Mouse (Mus musculus): Measurements from ENCODE around the gene Phldb2. TPM values are rescaled to one million over a fixed set of nuclear protein-coding genes. Genes with fewer than 3 reads are reported as not detected.

Phldb2 gene
- polyA plus RNA-seq, 1 experiment, result 11.4 TPM

DNA sequence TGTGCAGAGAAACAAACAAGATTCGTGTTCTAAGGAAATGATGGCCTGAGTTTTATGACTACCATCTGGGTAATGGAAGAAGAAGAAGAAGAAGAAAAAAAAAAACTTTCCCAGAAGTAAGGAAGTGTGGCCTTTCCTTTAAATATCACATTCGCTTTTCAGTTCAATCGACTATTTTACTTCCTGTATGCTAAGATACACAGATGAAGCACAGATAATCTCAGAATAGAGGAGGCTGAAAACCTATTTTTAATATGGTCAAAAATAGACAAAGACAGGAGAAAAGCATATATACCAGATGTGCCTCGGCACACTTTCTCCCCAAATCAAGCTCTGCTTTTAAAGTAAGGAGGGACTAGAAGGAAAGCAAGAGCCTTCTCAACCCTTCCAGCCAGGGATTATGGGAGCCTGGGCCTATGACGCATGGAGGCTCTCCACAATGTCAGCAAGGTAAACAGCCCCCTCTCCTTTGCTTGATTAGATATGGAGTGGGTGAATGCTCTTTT is 158.2 kb downstream of the Phldb2 start:
- DNase-seq (ENCODE audit: low read depth), result no peak

DNA sequence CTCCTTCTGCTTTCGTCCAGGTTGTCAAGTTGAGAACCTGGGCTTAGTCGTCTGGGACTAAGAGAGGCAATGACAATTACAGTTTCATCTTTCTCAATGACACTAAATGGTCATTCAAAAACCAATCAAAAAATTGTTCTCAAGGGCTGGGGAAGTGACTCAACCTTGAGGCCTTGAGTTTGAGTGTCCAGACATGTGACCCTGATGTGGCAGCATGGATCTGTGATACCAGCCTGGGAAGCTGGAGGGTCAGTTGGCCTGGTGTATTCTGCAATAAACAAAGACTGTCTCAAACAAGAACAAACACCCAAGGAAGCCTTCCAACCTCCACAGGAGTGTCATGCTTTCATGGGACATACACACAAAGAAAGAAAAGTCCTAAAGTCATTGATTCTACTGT is 160.6 kb downstream of the Phldb2 start:
- no peak for DNase-seq (ENCODE audit: low read depth)

DNA sequence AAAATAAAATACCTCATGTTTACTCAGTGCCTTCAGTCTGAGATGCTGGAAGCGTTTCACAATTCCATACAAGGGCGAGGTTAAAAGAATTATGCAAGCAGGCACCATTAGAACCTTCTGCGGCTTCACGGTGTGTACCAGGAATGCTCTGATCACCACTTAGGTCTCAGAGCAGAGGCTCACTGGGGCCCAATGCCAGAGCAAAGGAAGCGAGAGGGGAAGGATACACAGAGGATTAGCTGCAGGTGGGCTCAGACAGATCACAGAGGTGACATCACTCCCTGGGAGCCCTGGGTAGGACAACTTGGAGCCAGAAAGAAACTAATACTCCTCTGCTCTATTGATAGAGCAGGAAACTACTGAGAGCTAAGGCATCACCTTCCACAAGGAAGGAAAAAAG is 162.1 kb downstream of the Phldb2 start:
- no peak for DNase-seq (ENCODE audit: low read depth)

DNA sequence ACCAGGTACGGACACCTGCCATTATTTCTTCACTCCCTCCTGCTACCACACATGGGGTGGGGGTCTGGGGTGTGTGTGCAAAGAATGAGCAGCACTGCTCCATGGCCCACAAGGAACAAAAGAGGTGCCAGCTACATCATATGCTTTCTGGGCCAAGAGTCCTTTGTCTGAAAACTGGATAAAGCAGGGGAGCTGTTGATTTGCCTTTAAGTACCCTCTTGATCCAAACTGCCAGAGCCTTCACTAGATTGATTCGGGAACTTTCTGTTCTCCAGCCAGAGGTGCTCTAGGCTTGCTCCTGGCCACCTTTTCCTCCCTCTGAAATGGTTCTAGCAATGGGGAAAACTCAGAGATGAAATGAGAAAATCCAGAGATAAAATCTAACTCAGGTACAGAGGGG is 164.1 kb downstream of the Phldb2 start:
- DNase-seq (ENCODE audit: low read depth), result no peak

- no peak for DNase-seq (ENCODE audit: low read depth)
These were observed 165.7 kb downstream of the Phldb2 start for GRCm38 (mm10) chr16:45787650-45788049.

GRCm38 (mm10) chr16:45786639-45787038 is 166.8 kb downstream of the Phldb2 start:
- DNase-seq (ENCODE audit: low read depth), result no peak

- DNase-seq (ENCODE audit: low read depth), result no peak
These were observed 173.4 kb downstream of the Phldb2 start for GRCm38 (mm10) chr16:45780001-45780400.

DNA sequence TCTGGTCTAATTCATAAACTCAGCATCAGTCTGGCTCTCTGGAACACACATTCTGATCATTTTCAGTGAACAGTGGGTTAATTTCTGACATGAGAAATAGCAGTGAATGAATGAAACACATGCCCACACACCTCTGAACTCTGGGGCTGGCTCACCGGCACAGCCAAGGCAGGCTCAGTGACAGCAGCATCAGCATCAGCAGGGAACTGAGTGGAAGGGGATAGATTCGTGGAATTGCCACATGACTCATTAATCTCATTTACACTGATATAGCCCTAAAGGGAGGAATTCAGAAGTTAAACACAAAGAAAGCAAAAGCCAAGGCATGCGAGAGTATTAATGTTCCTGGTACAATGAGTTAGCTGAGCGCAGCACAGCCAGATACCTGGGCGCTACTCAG is 178.6 kb downstream of the Phldb2 start:
- no peak for DNase-seq (ENCODE audit: low read depth)

- no peak for DNase-seq (ENCODE audit: low read depth)
These were observed 182.5 kb downstream of the Phldb2 start for GRCm38 (mm10) chr16:45770914-45771313.

DNA sequence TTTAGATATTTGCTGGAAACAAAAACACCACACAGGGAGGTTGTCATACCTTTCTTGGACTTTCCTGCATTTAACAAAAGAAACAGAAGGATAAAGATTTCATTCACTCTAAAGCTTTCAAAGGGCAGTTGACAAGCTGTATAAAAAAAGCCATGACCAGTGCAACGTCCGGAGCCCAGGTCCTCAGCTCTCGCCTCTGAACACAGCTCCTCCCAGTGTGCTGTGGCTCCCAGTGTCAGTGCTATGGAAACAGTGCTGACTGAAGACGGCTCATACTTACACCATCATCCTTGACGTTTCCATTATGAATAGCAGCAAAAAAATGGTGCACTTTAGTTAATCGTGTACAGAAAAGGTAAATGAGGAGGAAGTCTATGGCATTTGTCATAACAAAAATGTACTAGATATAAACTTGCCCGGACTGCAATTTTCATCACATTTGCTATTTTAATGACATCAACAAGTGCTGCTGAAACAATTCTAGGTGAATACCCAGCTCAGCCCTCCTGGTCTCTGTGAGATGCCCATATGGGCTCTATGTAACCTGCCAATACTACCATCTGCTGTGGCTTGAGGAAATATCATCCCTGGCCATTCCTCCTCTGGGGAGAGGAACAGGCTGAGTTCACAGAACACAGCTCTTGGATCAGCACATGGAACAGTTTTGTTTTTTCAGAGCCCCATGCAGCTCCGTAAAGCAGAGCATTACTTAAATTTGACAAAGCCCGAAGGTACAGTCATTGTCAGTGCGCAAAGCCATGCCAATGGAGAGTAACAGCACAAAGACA is 185.4 kb downstream of the Phldb2 start:
- no peak for DNase-seq (ENCODE audit: low read depth)

DNA sequence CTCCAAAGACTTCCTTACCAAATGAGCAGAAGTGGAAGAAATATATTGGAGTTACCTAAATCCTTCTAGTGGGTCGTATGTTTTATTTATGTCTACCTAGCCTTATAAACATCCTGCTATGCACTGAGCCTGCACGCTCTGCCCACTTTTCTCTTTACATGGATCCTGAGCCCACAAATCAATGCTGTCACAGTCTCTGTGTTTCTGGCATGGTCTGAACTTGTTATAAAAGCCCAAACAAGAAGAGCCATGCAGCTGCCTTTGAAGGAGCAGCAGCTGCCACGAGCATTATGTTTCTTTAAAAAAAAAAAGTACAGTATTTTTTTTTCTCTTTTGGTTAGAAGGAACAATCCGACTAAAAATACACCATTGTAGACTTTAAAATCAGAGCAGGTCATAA is 186.0 kb downstream of the Phldb2 start:
- DNase-seq (ENCODE audit: low read depth), result no peak

DNA sequence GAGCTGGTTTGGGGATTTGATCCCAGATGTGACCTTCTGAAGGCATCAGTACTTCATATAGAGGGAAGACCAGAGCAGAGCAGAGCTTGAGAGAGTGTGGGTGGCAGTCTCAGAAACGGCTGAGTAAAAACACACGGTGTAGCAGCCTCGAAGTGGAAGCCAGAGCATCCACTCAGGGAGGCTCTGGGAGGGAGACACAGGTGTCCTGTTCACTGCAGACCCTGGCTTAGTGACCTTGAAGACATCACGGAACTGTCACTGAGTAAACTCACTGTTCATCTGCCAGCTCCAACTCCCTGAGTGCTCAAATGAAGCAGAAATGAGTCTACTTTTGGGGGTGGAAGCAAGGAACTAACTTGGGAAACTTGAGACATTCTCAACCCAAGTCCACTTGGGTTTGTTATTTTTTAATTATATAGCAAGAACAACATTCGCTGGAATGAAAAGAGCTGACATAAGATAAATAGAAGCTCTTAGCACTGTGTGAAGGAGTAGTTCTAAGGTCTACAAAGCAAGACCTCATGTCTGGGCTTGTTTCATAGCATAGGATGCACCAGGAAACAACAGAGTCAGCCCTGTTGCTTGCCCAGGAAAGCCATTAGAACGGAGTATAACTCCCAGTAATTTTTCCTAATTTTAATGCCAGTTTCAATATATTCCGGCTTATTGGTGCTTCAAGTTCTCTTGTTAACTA is 187.4 kb downstream of the Phldb2 start:
- DNase-seq (ENCODE audit: low read depth), result no peak

- no peak for DNase-seq (ENCODE audit: low read depth)
These were observed 188.3 kb downstream of the Phldb2 start for GRCm38 (mm10) chr16:45765102-45765501.

GRCm38 (mm10) chr16:45762859-45763505 is 190.4 kb downstream of the Phldb2 start:
- no peak for DNase-seq (ENCODE audit: low read depth)

- no peak for DNase-seq (ENCODE audit: low read depth)
These were observed 192.0 kb downstream of the Phldb2 start for GRCm38 (mm10) chr16:45761425-45761824.

DNA sequence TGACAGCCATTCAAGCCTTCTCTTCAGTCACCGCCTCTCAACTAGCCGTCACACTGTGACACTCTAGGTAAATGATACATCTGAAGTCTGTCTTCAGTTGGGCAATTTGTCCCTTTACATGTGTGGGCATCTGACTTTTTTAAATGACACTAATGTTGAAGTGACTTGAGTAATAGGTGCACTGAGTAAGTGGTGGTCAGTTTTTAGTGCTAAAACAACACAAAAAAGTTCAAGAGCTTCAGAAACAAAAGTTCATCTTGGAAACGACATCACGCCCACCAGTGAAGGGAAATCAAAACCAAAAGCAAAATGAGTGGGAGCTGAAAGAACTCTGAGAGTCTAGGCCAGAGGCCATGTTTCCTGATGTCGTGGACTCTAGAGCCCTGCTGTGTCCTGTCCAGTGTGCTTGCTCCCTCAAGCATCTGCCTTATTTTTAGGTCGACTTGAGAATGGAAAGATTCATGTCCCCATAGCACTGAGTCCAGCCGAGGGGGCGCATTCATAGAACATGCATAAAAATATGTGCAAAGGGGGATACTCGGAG is 194.6 kb downstream of the Phldb2 start:
- no peak for DNase-seq (ENCODE audit: low read depth)

- DNase-seq (ENCODE audit: low read depth), result no peak
These were observed 195.8 kb downstream of the Phldb2 start for GRCm38 (mm10) chr16:45757421-45758078.

DNA sequence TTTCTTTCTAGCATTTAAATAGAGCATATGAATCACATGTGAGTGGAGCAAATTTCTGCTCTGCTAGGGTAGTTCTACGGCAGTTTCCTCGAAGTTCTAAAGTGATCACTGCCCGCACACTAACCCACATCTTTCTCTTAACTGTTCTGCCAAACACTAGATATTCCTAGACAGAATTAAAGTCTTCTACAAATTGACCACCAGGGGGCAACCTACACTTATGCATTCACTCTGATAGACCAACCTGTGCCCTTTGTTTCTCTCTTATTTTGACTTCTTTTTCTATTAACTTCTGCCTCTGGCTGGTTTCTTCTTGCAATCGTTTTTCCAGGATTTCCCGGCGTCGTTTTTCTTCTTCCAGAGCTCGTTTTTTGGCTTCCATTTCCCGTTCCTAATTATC is 196.5 kb downstream of the Phldb2 start:
- DNase-seq (ENCODE audit: low read depth), result no peak

- no peak for DNase-seq (ENCODE audit: low read depth)
These were observed 209.7 kb downstream of the Phldb2 start for GRCm38 (mm10) chr16:45743591-45744144.

GRCm38 (mm10) chr16:45742615-45743476 is 210.6 kb downstream of the Phldb2 start, which contains the start of gene Abhd10:
Abhd10 (minus strand) TSS chr16:45742955.
- peak; percentile 47 for DNase-seq (ENCODE audit: low read depth)

Data from gonadal fat pad, adult 2 months (tissue).